ENCODE assay signal across 8 mouse cellular contexts in the genomic region with DNA sequence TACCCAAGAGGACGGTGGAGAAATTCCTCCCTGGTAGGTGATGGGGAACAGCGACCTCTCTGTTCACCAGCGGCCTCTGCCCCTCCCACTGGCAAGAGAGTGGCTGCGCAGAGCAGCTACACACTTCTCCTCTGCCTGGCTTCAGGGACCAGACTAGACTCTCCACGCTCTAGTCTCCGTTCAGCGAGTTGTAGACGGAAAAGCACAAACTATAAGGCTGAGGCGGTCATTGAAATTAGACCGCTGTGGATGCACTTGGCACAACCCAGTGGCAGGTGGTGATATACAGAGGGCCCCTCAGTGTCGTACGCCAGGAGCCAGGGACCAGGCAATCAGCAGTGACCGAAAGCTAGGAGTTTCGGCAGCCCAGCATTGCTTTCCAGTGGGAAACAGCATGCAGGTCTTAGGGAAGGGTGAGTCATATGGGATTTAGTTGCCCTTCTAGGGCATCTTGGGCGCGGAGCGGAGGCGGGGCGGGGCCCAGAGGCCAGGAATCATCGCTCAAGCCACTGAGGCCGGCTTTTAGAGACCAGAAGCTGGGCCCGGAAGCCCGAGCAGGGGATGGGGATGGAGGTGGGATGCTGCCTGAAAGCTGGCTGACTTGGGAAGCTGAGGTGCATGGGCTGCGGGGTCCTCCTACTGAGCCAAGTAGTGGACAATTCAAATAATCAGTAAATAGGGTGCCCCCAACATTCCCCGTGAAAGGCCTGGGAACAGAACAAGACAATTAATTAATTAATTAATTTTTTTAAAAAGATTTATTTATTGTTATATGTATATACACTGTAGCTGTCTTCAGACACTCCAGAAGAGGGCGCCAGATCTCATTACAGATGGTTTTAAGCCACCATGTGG. TPM values are rescaled to one million over a fixed set of nuclear protein-coding genes. Genes with fewer than 3 reads are reported as not detected.
A peak's percentile ranks its signal among the peaks of the same experiment; 100 is the strongest.
DNase-seq lines count a peak whose midpoint lies in the region; ATAC-seq and TF ChIP-seq lines count a peak whose summit lies in the region.

No protein-coding gene starts in this region.

- H3K27me3 ChIP-seq in embryonic facial prominence, embryonic 13.5 days: no peaks in the 10 kb centered on the region
- H3K27me3 ChIP-seq in limb, embryonic 14.5 days (ENCODE audit: control insufficient read depth, insufficient read depth, low read length): no peaks in the 10 kb centered on the region
- H3K27me3 ChIP-seq in midbrain, embryonic 14.5 days (ENCODE audit: control insufficient read depth, insufficient read depth, low read length): no peaks in the 10 kb centered on the region

- ATAC-seq in embryonic facial prominence, embryonic 13.5 days (ENCODE audit: insufficient number of reproducible peaks, insufficient read depth, low FRiP score, low TSS enrichment, low read depth): no peak
- ATAC-seq in hematopoietic stem cell, adult 5-6 weeks (replicated peaks in 1 of 2; ENCODE audit: insufficient read depth in 1 of 2, low FRiP score in 2 of 2, low TSS enrichment in 1 of 2, low read depth in 1 of 2, poor library complexity in 2 of 2, severe bottlenecking in 2 of 2): peak; percentile 90 to 92
- ATAC-seq in limb, embryonic 14.5 days (ENCODE audit: low FRiP score, low read depth): peak; percentile 53
- ATAC-seq in midbrain, embryonic 14.5 days (ENCODE audit: low FRiP score, low TSS enrichment): peak; percentile 66

- peak; percentile 44 to 75 for DNase-seq in adrenal gland, adult (ENCODE audit: inconsistent age in 2 of 2, low spot score in 1 of 2)
- no peak for DNase-seq in adrenal gland, postnatal 4 days (ENCODE audit: low spot score in 2 of 2)
- DNase-seq in adrenal gland, postnatal 14 days: peak; percentile 58
- peak; percentile 55 for DNase-seq in limb, embryonic 14.5 days (ENCODE audit: low spot score)
- DNase-seq in midbrain, embryonic 14.5 days: peak; percentile 74
- DNase-seq in natural killer cell, adult 2 months (ENCODE audit: low spot score in 2 of 2): no peak

- peak overlapping the region; percentile 58 for H3K9ac ChIP-seq in embryonic facial prominence, embryonic 13.5 days
- H3K9ac ChIP-seq in limb, embryonic 14.5 days (ENCODE audit: low read depth, low read length, severe bottlenecking): peak overlapping the region; percentile 40
- H3K9ac ChIP-seq in midbrain, embryonic 14.5 days (replicated peaks; ENCODE audit: low read length): peak overlapping the region; percentile 54

- peak overlapping the region; percentile 40 for H3K4me3 ChIP-seq in embryonic facial prominence, embryonic 13.5 days
- peak overlapping the region; percentile 35 for H3K4me3 ChIP-seq in limb, embryonic 14.5 days (replicated peaks; ENCODE audit: low read length)
- H3K4me3 ChIP-seq in midbrain, embryonic 14.5 days (replicated peaks; ENCODE audit: low read depth, low read length): peak overlapping the region; percentile 39

- TF ChIP-seq POLR2A in limb, embryonic 14.5 days (IDR thresholded peaks at IDR 0.05; ENCODE audit: borderline replicate concordance, extremely low read depth, insufficient read depth, insufficient read length): no peak

- no peaks in the 10 kb centered on the region for H3K9me3 ChIP-seq in embryonic facial prominence, embryonic 13.5 days
- H3K9me3 ChIP-seq in limb, embryonic 14.5 days (ENCODE audit: control insufficient read depth, low read length): no peaks in the 10 kb centered on the region
- no peaks in the 10 kb centered on the region for H3K9me3 ChIP-seq in midbrain, embryonic 14.5 days (ENCODE audit: control insufficient read depth, low read length)

- H3K27ac ChIP-seq in embryonic facial prominence, embryonic 13.5 days: no peak overlapping the region
- H3K27ac ChIP-seq in limb, embryonic 14.5 days (replicated peaks; ENCODE audit: low read depth, low read length): no peak overlapping the region
- peak overlapping the region; percentile 32; the same call in 1 of the 2 replicates for H3K27ac ChIP-seq in midbrain, embryonic 14.5 days (replicated peaks; ENCODE audit: low read depth, low read length)

- H3K4me1 ChIP-seq in embryonic facial prominence, embryonic 13.5 days: peaks cover 8% of the 10 kb centered on the region; the same call in 1 of the 2 replicates
- peaks cover 6% of the 10 kb centered on the region; the same call in 1 of the 2 replicates for H3K4me1 ChIP-seq in limb, embryonic 14.5 days (ENCODE audit: control insufficient read depth, insufficient read depth, low read length)
- no peaks in the 10 kb centered on the region; the same call in 1 of the 2 replicates for H3K4me1 ChIP-seq in midbrain, embryonic 14.5 days (ENCODE audit: control insufficient read depth, insufficient read depth, low read length)

- WGBS in embryonic facial prominence, embryonic 13.5 days: 4% methylated on average over 26 of the region's 26 CpGs
- 4% methylated on average over 26 of the region's 26 CpGs for WGBS in limb, embryonic 14.5 days
- 3% methylated on average over 26 of the region's 26 CpGs for whole genome bisulfite sequencing in midbrain, embryonic 14.5 days

- peak overlapping the region; percentile 66 for H3K4me2 ChIP-seq in embryonic facial prominence, embryonic 13.5 days
- peak overlapping the region; percentile 57 for H3K4me2 ChIP-seq in limb, embryonic 14.5 days (replicated peaks; ENCODE audit: low read depth, low read length, severe bottlenecking)
- peak overlapping the region; percentile 64 for H3K4me2 ChIP-seq in midbrain, embryonic 14.5 days (ENCODE audit: low read length)

- no peaks in the 10 kb centered on the region for H3K36me3 ChIP-seq in embryonic facial prominence, embryonic 13.5 days
- no peaks in the 10 kb centered on the region for H3K36me3 ChIP-seq in limb, embryonic 14.5 days (ENCODE audit: control insufficient read depth, insufficient read depth, low read length)
- no peaks in the 10 kb centered on the region for H3K36me3 ChIP-seq in midbrain, embryonic 14.5 days (ENCODE audit: control insufficient read depth, insufficient read depth, low read length)

RNA-seq across cellular contexts. Expression of a gene that starts 6.9 kb away (rescaled TPM):
- 1 to 10 TPM; 1.4 to 1.7 TPM for total RNA-seq in adrenal gland, postnatal 4 days (2021)
- total RNA-seq in adrenal gland, postnatal 14 days (2021): 1.1 and 1.5 TPM in 2 replicates
- 0.37 and 0.50 TPM in 2 replicates for polyA plus RNA-seq in embryonic facial prominence, embryonic 13.5 days (2015; fragmentation: Nextera tagmentation; extraction: Ambion mirVana)
- not detected in 2 replicates for total RNA-seq in hematopoietic stem cell, adult 5-6 weeks (2017)
- polyA plus RNA-seq in limb, embryonic 14.5 days (2012; rRNA removed): 0.17 and 0.28 TPM in 2 replicates
- polyA plus RNA-seq in limb, embryonic 14.5 days (2014; fragmentation: Nextera tagmentation; extraction: Ambion mirVana): 0.08 and 0.11 TPM in 2 replicates
- polyA plus RNA-seq in midbrain, embryonic 14.5 days (2014; fragmentation: Nextera tagmentation; extraction: Ambion mirVana): 0.76 and 1.4 TPM in 2 replicates

RNA-seq across cellular contexts. Expression of a gene that starts 20.5 kb away (rescaled TPM):
- total RNA-seq in adrenal gland, postnatal 4 days (2021): 10 to 100 TPM; 62.9 to 66.0 TPM
- total RNA-seq in adrenal gland, postnatal 14 days (2021): 60.9 TPM in 2 replicates
- 182 and 189 TPM in 2 replicates for polyA plus RNA-seq in embryonic facial prominence, embryonic 13.5 days (2015; fragmentation: Nextera tagmentation; extraction: Ambion mirVana)
- total RNA-seq in hematopoietic stem cell, adult 5-6 weeks (2017): 106 and 113 TPM in 2 replicates
- 116 and 137 TPM in 2 replicates for polyA plus RNA-seq in limb, embryonic 14.5 days (2012; rRNA removed)
- 163 and 164 TPM in 2 replicates for polyA plus RNA-seq in limb, embryonic 14.5 days (2014; fragmentation: Nextera tagmentation; extraction: Ambion mirVana)
- 110 and 116 TPM in 2 replicates for polyA plus RNA-seq in midbrain, embryonic 14.5 days (2014; fragmentation: Nextera tagmentation; extraction: Ambion mirVana)

RNA-seq across cellular contexts. Expression of a gene that starts 20.6 kb away (rescaled TPM):
- 100 to 1,000 TPM; 100 to 106 TPM for total RNA-seq in adrenal gland, postnatal 4 days (2021)
- total RNA-seq in adrenal gland, postnatal 14 days (2021): 66.1 and 71.3 TPM in 2 replicates
- 263 and 305 TPM in 2 replicates for polyA plus RNA-seq in embryonic facial prominence, embryonic 13.5 days (2015; fragmentation: Nextera tagmentation; extraction: Ambion mirVana)
- total RNA-seq in hematopoietic stem cell, adult 5-6 weeks (2017): 136 and 150 TPM in 2 replicates
- 127 and 143 TPM in 2 replicates for polyA plus RNA-seq in limb, embryonic 14.5 days (2012; rRNA removed)
- 218 and 219 TPM in 2 replicates for polyA plus RNA-seq in limb, embryonic 14.5 days (2014; fragmentation: Nextera tagmentation; extraction: Ambion mirVana)
- 223 and 227 TPM in 2 replicates for polyA plus RNA-seq in midbrain, embryonic 14.5 days (2014; fragmentation: Nextera tagmentation; extraction: Ambion mirVana)

RNA-seq across cellular contexts. Expression of a gene that starts 26.5 kb away (rescaled TPM):
- total RNA-seq in adrenal gland, postnatal 4 days (2021): 10 to 100 TPM; 49.5 to 57.8 TPM
- total RNA-seq in adrenal gland, postnatal 14 days (2021): 44.3 and 47.2 TPM in 2 replicates
- 55.6 and 56.9 TPM in 2 replicates for polyA plus RNA-seq in embryonic facial prominence, embryonic 13.5 days (2015; fragmentation: Nextera tagmentation; extraction: Ambion mirVana)
- 9.0 and 15.9 TPM in 2 replicates for total RNA-seq in hematopoietic stem cell, adult 5-6 weeks (2017)
- 82.3 and 122 TPM in 2 replicates for polyA plus RNA-seq in limb, embryonic 14.5 days (2012; rRNA removed)
- polyA plus RNA-seq in limb, embryonic 14.5 days (2014; fragmentation: Nextera tagmentation; extraction: Ambion mirVana): 50.3 and 54.0 TPM in 2 replicates
- 90.3 and 119 TPM in 2 replicates for polyA plus RNA-seq in midbrain, embryonic 14.5 days (2014; fragmentation: Nextera tagmentation; extraction: Ambion mirVana)

RNA-seq across cellular contexts. Expression of a gene that starts 26.7 kb away (rescaled TPM):
- total RNA-seq in adrenal gland, postnatal 4 days (2021): 10 to 100 TPM; 36.8 to 39.4 TPM
- 55.0 and 61.3 TPM in 2 replicates for total RNA-seq in adrenal gland, postnatal 14 days (2021)
- 49.3 and 49.7 TPM in 2 replicates for polyA plus RNA-seq in embryonic facial prominence, embryonic 13.5 days (2015; fragmentation: Nextera tagmentation; extraction: Ambion mirVana)
- total RNA-seq in hematopoietic stem cell, adult 5-6 weeks (2017): 101 and 172 TPM in 2 replicates
- 37.7 and 42.1 TPM in 2 replicates for polyA plus RNA-seq in limb, embryonic 14.5 days (2012; rRNA removed)
- 52.4 and 52.6 TPM in 2 replicates for polyA plus RNA-seq in limb, embryonic 14.5 days (2014; fragmentation: Nextera tagmentation; extraction: Ambion mirVana)
- 15.7 and 24.6 TPM in 2 replicates for polyA plus RNA-seq in midbrain, embryonic 14.5 days (2014; fragmentation: Nextera tagmentation; extraction: Ambion mirVana)

Comparison
In these comparisons a context has a peak if more than half of its experiments do, and no peak if none do; other contexts are left out.
1. DNase-seq: peak in adrenal gland, adult (2 of 2), adrenal gland, postnatal 14 days (single experiment), limb, embryonic 14.5 days (single experiment) and midbrain, embryonic 14.5 days (single experiment); none in adrenal gland, postnatal 4 days (0 of 2) and natural killer cell, adult 2 months (0 of 2).
2. Peak in every context shown above with its lines, with median percentiles within 50 percentile points of each other: H3K4me2 ChIP-seq, H3K4me3 ChIP-seq and H3K9ac ChIP-seq.